Mouse (Mus musculus) midbrain, embryonic 15.5 days (tissue): ENCODE data around the gene Dnah8. TPM values are rescaled to one million over a fixed set of nuclear protein-coding genes. Genes with fewer than 3 reads are reported as not detected.

Experiments used
- ATAC-seq: fragments of 200-750 bp; cut with Nextera tagmentation; replicated peaks from 2 replicates; pipeline ENCODE4 v1.8.0; 2017; ENCODE audit warnings: moderate TSS enrichment
- H3K27ac ChIP-seq: fragments of 300-500 bp; sonication (generic); 2 replicates; pipeline ENCODE4 v1.5.1; 2015; ENCODE audit warnings: mild to moderate bottlenecking, inconsistent platforms
- H3K27me3 ChIP-seq: fragments of 300-500 bp; sonication (generic); replicated peaks from 2 replicates; pipeline ENCODE4 v1.6.1; 2015; ENCODE audit warnings: inconsistent platforms
- H3K36me3 ChIP-seq: fragments of 300-500 bp; sonication (generic); replicated peaks from 2 replicates; pipeline ENCODE4 v1.6.1; 2015; ENCODE audit warnings: inconsistent platforms
- H3K4me1 ChIP-seq: fragments of 300-500 bp; sonication (generic); 2 replicates; pipeline ENCODE4 v1.6.1; 2015; ENCODE audit warnings: inconsistent platforms
- H3K4me2 ChIP-seq: fragments of 300-500 bp; sonication (generic); 2 replicates; pipeline ENCODE4 v1.6.1; 2015; ENCODE audit warnings: inconsistent platforms, mild to moderate bottlenecking, moderate library complexity
- H3K4me3 ChIP-seq: fragments of 300-500 bp; sonication (generic); 2 replicates; pipeline ENCODE4 v1.5.1; 2015; ENCODE audit warnings: mild to moderate bottlenecking, inconsistent platforms
- H3K9ac ChIP-seq: fragments of 300-500 bp; sonication (generic); 2 replicates; pipeline ENCODE4 v1.6.1; 2015; ENCODE audit warnings: mild to moderate bottlenecking, inconsistent platforms
- H3K9me3 ChIP-seq: fragments of 300-500 bp; sonication (generic); 2 replicates; pipeline ENCODE4 v1.6.1; 2016; ENCODE audit warnings: inconsistent platforms
- WGBS: fragments of 180-500 bp; shearing (Covaris S2); methylation state at CpG from one replicate; pipeline ENCODE4 v1.1.7; 2015; ENCODE audit warnings: mixed read lengths; 5-methylcytosine and 5-hydroxymethylcytosine counted together
- polyA plus RNA-seq: library from polyadenylated mRNA; unstranded; fragments of >200 nt; fragmentation: Nextera tagmentation; extraction: Ambion mirVana; gene quantifications from 2 replicates; pipeline ENCODE4 v1.2.1, GENCODE M21; 2015

The Dnah8 gene
- polyA plus RNA-seq, 1 experiment from 2014 or later, result 2.7 TPM

- no peak overlapping the region for H3K27ac ChIP-seq
- H3K27me3 ChIP-seq, result no peaks in the 10 kb centered on the region
- no peaks in the 10 kb centered on the region for H3K9me3 ChIP-seq
- H3K4me2 ChIP-seq, result no peak overlapping the region
- no peak overlapping the region for H3K9ac ChIP-seq
- no peak overlapping the region for H3K4me3 ChIP-seq
- no peaks in the 10 kb centered on the region for H3K4me1 ChIP-seq
- H3K36me3 ChIP-seq, result no peaks in the 10 kb centered on the region
- no peak for ATAC-seq
- 96% methylated on average over 12 of the region's 12 CpGs for WGBS
Observed at GRCm38 (mm10) chr17:30849813-30850212, 225.7 kb downstream of the Dnah8 start.

GRCm38 (mm10) chr17:30852345-30852744, 228.2 kb downstream of the Dnah8 start:
- ATAC-seq, result no peak
- H3K4me1 ChIP-seq, result no peaks in the 10 kb centered on the region

GRCm38 (mm10) chr17:30857347-30857746, 233.2 kb downstream of the Dnah8 start:
- Histone ChIP-seq H3K36me3 (no peaks in the 10 kb centered on the region), H3K27ac (no peak overlapping the region), H3K27me3 (no peaks in the 10 kb centered on the region), H3K4me3 (no peak overlapping the region), H3K9me3 (no peaks in the 10 kb centered on the region), H3K9ac (no peak overlapping the region), H3K4me2 (no peak overlapping the region), H3K4me1 (peaks cover 15% of the 10 kb centered on the region)
- no peak for ATAC-seq
- WGBS, result 93% methylated on average over 5 of the region's 5 CpGs

More at GRCm38 (mm10) chr17:30852345-30852744, 228.2 kb downstream of the Dnah8 start:
- no peak overlapping the region for H3K27ac ChIP-seq
- no peak overlapping the region for H3K4me3 ChIP-seq
- H3K9me3 ChIP-seq, result no peaks in the 10 kb centered on the region
- H3K4me2 ChIP-seq, result no peak overlapping the region
- no peaks in the 10 kb centered on the region for H3K36me3 ChIP-seq
- no peaks in the 10 kb centered on the region for H3K27me3 ChIP-seq
- no peak overlapping the region for H3K9ac ChIP-seq

- WGBS, result 65% methylated on average over 11 of the region's 11 CpGs
- H3K27ac ChIP-seq, result no peak overlapping the region
Observed at GRCm38 (mm10) chr17:30858586-30859259, 234.6 kb downstream of the Dnah8 start.

GRCm38 (mm10) chr17:30859989-30860585, 235.9 kb downstream of the Dnah8 start:
- no peak overlapping the region for H3K4me3 ChIP-seq
- no peak overlapping the region for H3K4me2 ChIP-seq
- H3K9ac ChIP-seq, result no peak overlapping the region
- peak overlapping the region; percentile 67 for H3K27ac ChIP-seq
- H3K36me3 ChIP-seq, result no peaks in the 10 kb centered on the region
- 20% methylated on average over 10 of the region's 10 CpGs for WGBS
- peak; percentile 46 for ATAC-seq
- H3K4me1 ChIP-seq, result peaks cover 18% of the 10 kb centered on the region
- H3K9me3 ChIP-seq, result no peaks in the 10 kb centered on the region
- no peaks in the 10 kb centered on the region for H3K27me3 ChIP-seq

More at GRCm38 (mm10) chr17:30858586-30859259, 234.6 kb downstream of the Dnah8 start:
- no peaks in the 10 kb centered on the region for H3K27me3 ChIP-seq
- peaks cover 15% of the 10 kb centered on the region for H3K4me1 ChIP-seq
- H3K4me3 ChIP-seq, result no peak overlapping the region
- no peaks in the 10 kb centered on the region for H3K36me3 ChIP-seq
- no peaks in the 10 kb centered on the region for H3K9me3 ChIP-seq
- no peak for ATAC-seq
- no peak overlapping the region for H3K9ac ChIP-seq
- H3K4me2 ChIP-seq, result no peak overlapping the region

- Histone ChIP-seq H3K4me3 (no peak overlapping the region), H3K27ac (peak overlapping the region; percentile 67; the same call in 1 of the 2 replicates), H3K27me3 (no peaks in the 10 kb centered on the region), H3K36me3 (no peaks in the 10 kb centered on the region), H3K4me1 (peaks cover 18% of the 10 kb centered on the region), H3K9me3 (no peaks in the 10 kb centered on the region), H3K9ac (no peak overlapping the region), H3K4me2 (no peak overlapping the region)
- ATAC-seq, result no peak
- 45% methylated on average over 7 of the region's 7 CpGs for WGBS
Observed at GRCm38 (mm10) chr17:30860606-30861005, 236.5 kb downstream of the Dnah8 start.

GRCm38 (mm10) chr17:30866281-30866680, 242.1 kb downstream of the Dnah8 start:
- no peak for ATAC-seq
- Histone ChIP-seq H3K4me3 (no peak overlapping the region), H3K27me3 (no peaks in the 10 kb centered on the region), H3K9ac (no peak overlapping the region), H3K36me3 (no peaks in the 10 kb centered on the region), H3K4me2 (no peak overlapping the region), H3K27ac (no peak overlapping the region), H3K9me3 (no peaks in the 10 kb centered on the region), H3K4me1 (peaks cover 3% of the 10 kb centered on the region; the same call in 1 of the 2 replicates)
- 54% methylated on average over 8 of the region's 8 CpGs for WGBS

- no peak for ATAC-seq
- H3K36me3 ChIP-seq, result no peaks in the 10 kb centered on the region
- H3K27me3 ChIP-seq, result no peaks in the 10 kb centered on the region
- H3K27ac ChIP-seq, result no peak overlapping the region
- no peak overlapping the region for H3K4me3 ChIP-seq
- no peak overlapping the region for H3K4me2 ChIP-seq
- WGBS, result 78% methylated on average over 9 of the region's 9 CpGs
- peaks cover 3% of the 10 kb centered on the region; the same call in 1 of the 2 replicates for H3K4me1 ChIP-seq
- no peaks in the 10 kb centered on the region for H3K9me3 ChIP-seq
- H3K9ac ChIP-seq, result no peak overlapping the region
Observed at GRCm38 (mm10) chr17:30866966-30867365, 242.8 kb downstream of the Dnah8 start.

- ATAC-seq, result no peak
- no peaks in the 10 kb centered on the region for H3K27me3 ChIP-seq
- H3K4me2 ChIP-seq, result no peak overlapping the region
- H3K27ac ChIP-seq, result no peak overlapping the region
- H3K4me1 ChIP-seq, result no peaks in the 10 kb centered on the region
- no peak overlapping the region for H3K4me3 ChIP-seq
- H3K9ac ChIP-seq, result no peak overlapping the region
- 28% methylated on average over 10 of the region's 10 CpGs for WGBS
- no peaks in the 10 kb centered on the region for H3K36me3 ChIP-seq
- H3K9me3 ChIP-seq, result no peaks in the 10 kb centered on the region
Observed at GRCm38 (mm10) chr17:30871040-30871439, 246.9 kb downstream of the Dnah8 start.

GRCm38 (mm10) chr17:30874276-30874675, 250.1 kb downstream of the Dnah8 start:
- no peak overlapping the region for H3K9ac ChIP-seq
- H3K27me3 ChIP-seq, result no peaks in the 10 kb centered on the region
- 64% methylated on average over 15 of the region's 15 CpGs for WGBS
- ATAC-seq, result no peak
- H3K36me3 ChIP-seq, result no peaks in the 10 kb centered on the region
- H3K27ac ChIP-seq, result no peak overlapping the region
- no peaks in the 10 kb centered on the region for H3K9me3 ChIP-seq
- H3K4me3 ChIP-seq, result no peak overlapping the region
- H3K4me1 ChIP-seq, result no peaks in the 10 kb centered on the region
- no peak overlapping the region for H3K4me2 ChIP-seq

GRCm38 (mm10) chr17:30877456-30877855, 253.3 kb downstream of the Dnah8 start:
- ATAC-seq, result no peak
- Histone ChIP-seq H3K4me2 (no peak overlapping the region), H3K27ac (no peak overlapping the region), H3K4me1 (peaks cover 7% of the 10 kb centered on the region), H3K36me3 (no peaks in the 10 kb centered on the region), H3K4me3 (no peak overlapping the region), H3K27me3 (no peaks in the 10 kb centered on the region), H3K9me3 (no peaks in the 10 kb centered on the region), H3K9ac (no peak overlapping the region)
- WGBS, result 89% methylated on average over 7 of the region's 7 CpGs

GRCm38 (mm10) chr17:30878626-30879025, 254.5 kb downstream of the Dnah8 start:
- Histone ChIP-seq H3K9me3 (no peaks in the 10 kb centered on the region), H3K4me2 (no peak overlapping the region), H3K9ac (no peak overlapping the region), H3K36me3 (no peaks in the 10 kb centered on the region), H3K27ac (no peak overlapping the region), H3K4me3 (no peak overlapping the region), H3K4me1 (peaks cover 16% of the 10 kb centered on the region), H3K27me3 (no peaks in the 10 kb centered on the region)
- WGBS, result 38% methylated on average over 6 of the region's 6 CpGs
- ATAC-seq, result no peak

- Histone ChIP-seq H3K4me3 (no peak overlapping the region), H3K9ac (no peak overlapping the region), H3K4me1 (peaks cover 16% of the 10 kb centered on the region), H3K9me3 (no peaks in the 10 kb centered on the region), H3K4me2 (no peak overlapping the region), H3K27ac (no peak overlapping the region), H3K27me3 (no peaks in the 10 kb centered on the region), H3K36me3 (no peaks in the 10 kb centered on the region)
- no peak for ATAC-seq
- WGBS, result 85% methylated on average over 3 of the region's 3 CpGs
Observed at GRCm38 (mm10) chr17:30880391-30880790, 256.2 kb downstream of the Dnah8 start.
